Mouse (Mus musculus): ENCODE measurements around the gene Usp21. TPM values are rescaled to one million over a fixed set of nuclear protein-coding genes. Genes with fewer than 3 reads are reported as not detected.

The Usp21 gene
- polyA plus RNA-seq, 1 experiment from 2014 or later, result 53.2 TPM

- WGBS, result 68% methylated on average over 10 of the region's 10 CpGs
- H3K4me2 ChIP-seq (ENCODE audit: low read depth, low read length), result peak overlapping the region; percentile 93; the same call in 1 of the 2 replicates
- H3K27me3 ChIP-seq (replicated peaks; ENCODE audit: control insufficient read depth, insufficient read depth, low read length), result no peaks in the 10 kb centered on the region
- peaks cover 9% of the 10 kb centered on the region for H3K4me1 ChIP-seq (ENCODE audit: control insufficient read depth, insufficient read depth, low read length)
- ATAC-seq, result no peak
- no peaks in the 10 kb centered on the region for H3K9me3 ChIP-seq (ENCODE audit: control insufficient read depth, low read length)
- H3K9ac ChIP-seq (ENCODE audit: low read depth, low read length), result no peak overlapping the region
- H3K27ac ChIP-seq (ENCODE audit: low read length), result no peak overlapping the region
- H3K36me3 ChIP-seq (ENCODE audit: control insufficient read depth, insufficient read depth, low read length), result peaks cover 25% of the 10 kb centered on the region
- H3K4me3 ChIP-seq (ENCODE audit: low read length), result no peak overlapping the region
Observed at GRCm38 (mm10) chr1:171271622-171272021, 16.2 kb downstream of the Usp21 start.

- Histone ChIP-seq H3K4me3 (ENCODE audit: low read length) (peak overlapping the region; percentile 83), H3K27ac (ENCODE audit: low read length) (no peak overlapping the region), H3K4me1 (ENCODE audit: control insufficient read depth, insufficient read depth, low read length) (peaks cover 9% of the 10 kb centered on the region), H3K9ac (ENCODE audit: low read depth, low read length) (peak overlapping the region; percentile 82), H3K4me2 (ENCODE audit: low read depth, low read length) (peak overlapping the region; percentile 93), H3K36me3 (ENCODE audit: control insufficient read depth, insufficient read depth, low read length) (peaks cover 22% of the 10 kb centered on the region), H3K27me3 (replicated peaks; ENCODE audit: control insufficient read depth, insufficient read depth, low read length) (no peaks in the 10 kb centered on the region), H3K9me3 (ENCODE audit: control insufficient read depth, low read length) (no peaks in the 10 kb centered on the region)
- ATAC-seq, result no peak
- 38% methylated on average over 9 of the region's 9 CpGs for WGBS
Observed at GRCm38 (mm10) chr1:171271196-171271595, 16.6 kb downstream of the Usp21 start.

- H3K27ac ChIP-seq (ENCODE audit: low read length), result peak overlapping the region; percentile 53
- peak overlapping the region; percentile 83 for H3K4me3 ChIP-seq (ENCODE audit: low read length)
- no peaks in the 10 kb centered on the region for H3K9me3 ChIP-seq (ENCODE audit: control insufficient read depth, low read length)
- H3K4me1 ChIP-seq (ENCODE audit: control insufficient read depth, insufficient read depth, low read length), result peaks cover 9% of the 10 kb centered on the region
- peaks cover 16% of the 10 kb centered on the region; the same call in 1 of the 2 replicates for H3K36me3 ChIP-seq (ENCODE audit: control insufficient read depth, insufficient read depth, low read length)
- peak overlapping the region; percentile 82 for H3K9ac ChIP-seq (ENCODE audit: low read depth, low read length)
- no peaks in the 10 kb centered on the region for H3K27me3 ChIP-seq (replicated peaks; ENCODE audit: control insufficient read depth, insufficient read depth, low read length)
- ATAC-seq, result peak; percentile 88
- peak overlapping the region; percentile 93 for H3K4me2 ChIP-seq (ENCODE audit: low read depth, low read length)
- WGBS, result 0% methylated on average over 18 of the region's 19 CpGs
Observed at GRCm38 (mm10) chr1:171270573-171270900, 17.3 kb downstream of the Usp21 start.

- no peaks in the 10 kb centered on the region for H3K27me3 ChIP-seq (replicated peaks; ENCODE audit: control insufficient read depth, insufficient read depth, low read length)
- H3K9me3 ChIP-seq (ENCODE audit: control insufficient read depth, low read length), result no peaks in the 10 kb centered on the region
- peak; percentile 97 for ATAC-seq
- H3K4me2 ChIP-seq (ENCODE audit: low read depth, low read length), result peak within 1 kb of the TSS; percentile 93
- H3K9ac ChIP-seq (ENCODE audit: low read depth, low read length), result peak within 1 kb of the TSS; percentile 82
- 0 out of 2 replicates have a peak, but pooled peaks cover 11% of the 10 kb centered on the region for H3K36me3 ChIP-seq (ENCODE audit: control insufficient read depth, insufficient read depth, low read length)
- WGBS, result 3% methylated on average over 36 of the region's 36 CpGs
- H3K4me3 ChIP-seq (ENCODE audit: low read length), result peak within 1 kb of the TSS; percentile 83
- H3K4me1 ChIP-seq (ENCODE audit: control insufficient read depth, insufficient read depth, low read length), result peaks cover 9% of the 10 kb centered on the region
- peak within 1 kb of the TSS; percentile 57 for H3K27ac ChIP-seq (ENCODE audit: low read length)
Observed at GRCm38 (mm10) chr1:171269848-171270572, 17.8 kb downstream of the Usp21 start, which contains the start of gene B4galt3. Gene B4galt3 (plus strand): TSS chr1:171270328.

GRCm38 (mm10) chr1:171268341-171268740 is 19.4 kb downstream of the Usp21 start:
- Histone ChIP-seq H3K27ac (ENCODE audit: low read length) (no peak overlapping the region), H3K4me3 (ENCODE audit: low read length) (no peak overlapping the region), H3K9ac (ENCODE audit: low read depth, low read length) (no peak overlapping the region), H3K9me3 (ENCODE audit: control insufficient read depth, low read length) (no peaks in the 10 kb centered on the region), H3K4me1 (ENCODE audit: control insufficient read depth, insufficient read depth, low read length) (peaks cover 13% of the 10 kb centered on the region), H3K4me2 (ENCODE audit: low read depth, low read length) (no peak overlapping the region), H3K36me3 (ENCODE audit: control insufficient read depth, insufficient read depth, low read length) (0 out of 2 replicates have a peak, but pooled peaks cover 5% of the 10 kb centered on the region), H3K27me3 (replicated peaks; ENCODE audit: control insufficient read depth, insufficient read depth, low read length) (no peaks in the 10 kb centered on the region)
- ATAC-seq, result no peak
- WGBS, result 71% methylated on average over 1 of the region's 1 CpGs

GRCm38 (mm10) chr1:171265971-171266744 is 21.6 kb downstream of the Usp21 start:
- Histone ChIP-seq H3K9me3 (ENCODE audit: control insufficient read depth, low read length) (no peaks in the 10 kb centered on the region), H3K27me3 (replicated peaks; ENCODE audit: control insufficient read depth, insufficient read depth, low read length) (no peaks in the 10 kb centered on the region), H3K4me3 (ENCODE audit: low read length) (no peak overlapping the region), H3K27ac (ENCODE audit: low read length) (no peak overlapping the region), H3K4me2 (ENCODE audit: low read depth, low read length) (no peak overlapping the region), H3K4me1 (ENCODE audit: control insufficient read depth, insufficient read depth, low read length) (peaks cover 16% of the 10 kb centered on the region), H3K9ac (ENCODE audit: low read depth, low read length) (no peak overlapping the region), H3K36me3 (ENCODE audit: control insufficient read depth, insufficient read depth, low read length) (no peaks in the 10 kb centered on the region)
- no peak for ATAC-seq
- 54% methylated on average over 4 of the region's 4 CpGs for WGBS

- Histone ChIP-seq H3K9me3 (ENCODE audit: control insufficient read depth, low read length) (no peaks in the 10 kb centered on the region), H3K36me3 (ENCODE audit: control insufficient read depth, insufficient read depth, low read length) (no peaks in the 10 kb centered on the region), H3K27ac (ENCODE audit: low read length) (peak overlapping the region; percentile 78), H3K27me3 (replicated peaks; ENCODE audit: control insufficient read depth, insufficient read depth, low read length) (no peaks in the 10 kb centered on the region), H3K4me1 (ENCODE audit: control insufficient read depth, insufficient read depth, low read length) (peaks cover 19% of the 10 kb centered on the region), H3K9ac (ENCODE audit: low read depth, low read length) (no peak overlapping the region), H3K4me3 (ENCODE audit: low read length) (no peak overlapping the region), H3K4me2 (ENCODE audit: low read depth, low read length) (no peak overlapping the region)
- 0 out of 2 replicates have a peak, but pooled peaks have one; percentile 6 for ATAC-seq
- 70% methylated on average over 3 of the region's 3 CpGs for WGBS
Observed at GRCm38 (mm10) chr1:171263666-171264461, 23.9 kb downstream of the Usp21 start.

GRCm38 (mm10) chr1:171263185-171263611 is 24.6 kb downstream of the Usp21 start:
- Histone ChIP-seq H3K27ac (ENCODE audit: low read length) (peak overlapping the region; percentile 85), H3K36me3 (ENCODE audit: control insufficient read depth, insufficient read depth, low read length) (no peaks in the 10 kb centered on the region), H3K4me1 (ENCODE audit: control insufficient read depth, insufficient read depth, low read length) (peaks cover 19% of the 10 kb centered on the region), H3K4me3 (ENCODE audit: low read length) (no peak overlapping the region), H3K27me3 (replicated peaks; ENCODE audit: control insufficient read depth, insufficient read depth, low read length) (no peaks in the 10 kb centered on the region), H3K9me3 (ENCODE audit: control insufficient read depth, low read length) (no peaks in the 10 kb centered on the region), H3K4me2 (ENCODE audit: low read depth, low read length) (peak overlapping the region; percentile 40; the same call in 1 of the 2 replicates), H3K9ac (ENCODE audit: low read depth, low read length) (no peak overlapping the region)
- whole genome bisulfite sequencing, result 0% methylated on average over 2 of the region's 2 CpGs
- ATAC-seq, result peak; percentile 84

Data from intestine, embryonic 16.5 days (tissue).